Mouse (Mus musculus) thymus, adult 2 months (tissue): ENCODE results near the gene Tmem235.

Source experiments
- CTCF ChIP-seq: fragments of 200-500 bp; IDR thresholded peaks from 2 replicates; pipeline ENCODE4 v1.5.1; 2012; ENCODE audit warnings: mild to moderate bottlenecking, control low read depth, low read length, moderate library complexity, borderline replicate concordance; ENCODE audit not compliant: control insufficient read depth, poor library complexity, insufficient read depth; ENCODE audit errors: extremely low read depth
- POLR2A ChIP-seq: fragments of 200-500 bp; IDR thresholded peaks from 2 replicates; pipeline ENCODE4 v1.6.1; 2012; ENCODE audit warnings: mild to moderate bottlenecking, low read length, control low read depth, moderate library complexity; ENCODE audit not compliant: control insufficient read depth, poor library complexity, insufficient read depth; ENCODE audit errors: extremely low read depth

GRCm38 (mm10) chr11:117839021-117839420 is 21.5 kb upstream of the Tmem235 start:
- TF ChIP-seq POLR2A (no peak), CTCF (no peak)
